Mouse (Mus musculus): ENCODE data around the gene Hacl1.

The Hacl1 gene

DNA sequence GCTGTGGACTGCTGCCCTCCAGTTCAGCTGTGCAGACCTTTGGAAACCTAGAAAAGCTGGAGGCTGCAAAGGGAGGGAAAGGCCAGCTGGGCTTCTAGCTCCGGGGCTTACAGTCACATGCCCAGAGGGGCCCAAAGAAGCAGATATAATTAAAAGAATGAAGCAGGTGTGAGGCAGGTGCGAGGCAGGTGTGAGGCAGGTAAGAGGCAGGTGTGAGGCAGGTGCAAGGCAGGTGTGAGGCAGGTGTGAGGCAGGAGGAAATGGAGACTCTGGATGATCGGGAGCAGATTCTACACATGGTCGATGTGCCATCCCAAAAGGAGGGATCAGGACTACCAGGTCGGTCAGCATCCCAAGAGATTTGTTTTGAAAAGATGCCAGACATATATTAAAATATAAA is 69.7 kb downstream of the Hacl1 start:
- no peak for DNase-seq

DNA sequence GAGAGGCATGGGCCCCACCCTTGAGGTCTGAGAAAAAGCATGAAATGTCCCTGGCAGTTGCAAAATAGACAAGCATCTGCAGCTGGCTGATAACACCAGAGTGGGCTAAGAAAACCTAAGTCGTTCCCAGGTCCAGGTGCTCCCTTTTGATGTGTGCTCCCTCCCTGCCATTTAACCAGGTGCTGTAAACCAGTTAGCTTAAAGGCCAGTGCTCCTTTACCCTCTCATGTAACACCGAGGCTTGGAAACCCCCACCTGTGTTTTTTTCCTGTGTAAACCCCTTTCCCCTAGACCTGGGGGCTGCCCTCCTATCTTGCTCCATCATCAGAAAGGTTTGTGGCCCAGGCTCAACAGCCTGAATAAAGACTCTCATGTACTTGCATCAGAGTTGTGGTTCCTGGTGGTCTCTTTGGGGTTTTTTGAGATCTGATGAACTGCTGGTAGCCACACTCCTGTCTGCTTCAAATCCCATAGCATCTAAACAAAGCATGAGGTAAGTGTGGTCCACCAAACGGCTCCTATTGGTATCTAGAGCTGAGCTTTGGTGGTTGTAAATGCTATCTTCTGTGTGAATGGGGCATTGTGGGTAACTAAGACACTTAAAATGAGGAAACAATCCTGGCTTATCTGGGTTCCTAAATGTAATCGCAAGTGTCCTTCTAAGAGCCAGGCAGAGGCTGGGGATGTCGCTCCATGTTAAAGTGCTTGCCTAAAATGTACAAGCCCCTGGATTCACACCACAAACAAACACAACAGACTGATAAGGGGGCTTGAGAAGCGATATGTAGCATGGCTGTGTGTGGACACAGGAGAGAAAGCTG is 70.7 kb downstream of the Hacl1 start:
- peak; percentile 55 to 82 for DNase-seq

DNA sequence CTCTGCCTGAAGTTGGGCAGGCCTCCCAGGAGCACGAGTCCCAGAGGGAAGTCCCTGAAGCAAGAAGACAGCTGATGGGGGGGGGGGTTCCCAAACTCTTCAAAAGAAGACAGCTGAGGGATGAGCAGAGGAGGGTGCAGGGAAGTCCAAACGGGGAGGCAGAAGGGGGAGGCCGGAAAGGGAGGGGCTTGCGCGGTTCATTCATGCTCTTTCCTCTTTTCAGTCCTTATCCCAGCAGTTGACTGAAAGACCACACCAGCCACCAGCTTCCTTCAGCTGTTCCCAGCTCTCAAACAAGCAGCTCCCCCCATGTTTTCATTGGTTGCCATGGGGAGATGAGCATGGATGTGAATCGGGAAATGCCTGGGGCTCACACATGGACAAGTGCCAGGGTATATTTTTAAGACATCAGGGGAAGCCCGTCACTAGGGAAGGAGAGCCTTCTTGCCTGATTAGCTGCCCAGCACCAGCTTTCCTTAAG is 71.9 kb downstream of the Hacl1 start:
- peak; percentile 66 to 76 for DNase-seq

DNA sequence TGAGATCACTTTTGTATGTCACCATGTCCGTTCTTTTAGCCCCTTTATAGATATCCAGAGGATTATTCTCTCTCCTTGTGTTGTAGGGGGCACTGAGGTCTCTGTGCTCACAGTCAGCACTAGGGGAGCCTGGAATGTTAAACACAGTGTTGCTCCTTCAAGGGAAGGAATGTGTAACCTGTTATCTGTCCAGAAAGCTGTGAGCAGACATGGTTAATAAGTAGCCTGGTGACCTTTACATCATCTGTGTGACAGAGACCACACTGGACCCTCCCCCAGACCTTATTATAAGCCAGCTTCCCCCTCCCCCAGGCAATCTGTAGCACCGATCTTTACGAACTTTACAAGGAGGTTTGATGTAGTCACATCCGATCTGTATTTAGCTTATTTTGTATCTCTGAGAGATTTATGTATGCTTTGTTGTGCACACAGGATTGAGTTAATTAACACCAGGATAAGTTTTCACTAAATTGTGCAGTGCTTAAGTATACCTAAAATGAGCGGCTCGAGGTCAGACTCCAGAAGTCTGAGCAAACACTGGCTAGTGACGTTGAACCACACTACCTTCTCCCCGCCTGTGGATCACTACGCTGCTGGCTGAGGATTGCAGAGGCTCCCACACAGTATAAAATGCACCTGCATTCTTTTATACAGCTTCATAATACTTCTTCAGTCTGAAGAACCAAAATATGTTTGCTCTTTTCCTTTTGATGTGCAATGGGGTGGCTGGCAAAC is 75.4 kb downstream of the Hacl1 start:
- no peak for DNase-seq

DNA sequence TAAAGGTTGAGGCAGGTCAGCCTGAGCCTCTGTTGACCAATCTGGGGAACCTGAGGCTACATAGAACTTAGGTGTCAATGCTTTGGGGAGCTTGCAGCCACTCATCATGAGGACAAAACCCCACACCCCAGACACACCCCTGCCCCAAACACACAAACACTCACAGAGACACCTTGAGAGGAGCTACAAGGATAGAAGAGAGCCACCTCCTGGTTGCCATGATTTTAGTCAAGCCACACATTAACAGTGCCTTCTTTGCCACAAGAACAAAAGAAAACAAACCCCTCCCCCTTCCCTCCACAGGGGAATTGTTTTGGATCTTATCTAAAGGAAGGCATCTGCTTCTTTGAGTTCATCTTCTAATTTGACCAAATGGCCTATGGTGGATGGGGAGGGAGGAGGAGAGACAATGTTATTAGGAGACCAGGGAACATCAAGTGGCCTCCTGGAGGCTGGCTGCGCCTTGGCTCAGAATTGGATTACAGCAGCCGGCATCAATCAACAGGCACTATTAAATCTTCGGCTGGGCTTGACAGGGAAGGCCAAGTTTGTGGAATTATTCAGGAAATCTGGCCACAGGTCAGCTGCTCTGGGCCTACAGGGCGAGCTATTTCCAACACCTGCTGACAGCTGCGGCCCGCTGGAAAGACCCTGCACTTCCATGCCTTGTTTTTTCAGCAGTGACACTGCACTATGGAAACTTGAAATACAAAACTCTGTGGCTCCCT is 76.5 kb downstream of the Hacl1 start:
- no peak for DNase-seq

DNA sequence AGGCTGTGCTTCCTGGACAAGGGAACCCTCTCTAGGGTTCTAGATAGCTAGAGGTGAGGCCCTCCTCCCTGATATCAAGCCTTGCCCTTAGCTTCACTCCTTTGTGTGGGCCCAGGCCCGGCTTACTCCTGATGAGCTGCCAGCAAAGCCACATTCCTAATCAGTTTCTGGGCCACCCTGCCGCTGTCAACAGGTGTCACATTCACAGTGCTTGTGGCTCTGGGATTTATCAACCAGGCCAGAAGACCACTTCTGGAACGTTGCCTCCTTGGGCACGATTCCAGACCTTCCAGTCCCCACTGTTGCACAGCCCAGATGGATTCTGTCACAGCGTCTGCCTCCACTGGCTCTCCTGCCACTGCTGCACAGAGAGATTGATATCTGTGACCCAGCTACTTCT is 80.2 kb downstream of the Hacl1 start:
- DNase-seq: no peak

DNA sequence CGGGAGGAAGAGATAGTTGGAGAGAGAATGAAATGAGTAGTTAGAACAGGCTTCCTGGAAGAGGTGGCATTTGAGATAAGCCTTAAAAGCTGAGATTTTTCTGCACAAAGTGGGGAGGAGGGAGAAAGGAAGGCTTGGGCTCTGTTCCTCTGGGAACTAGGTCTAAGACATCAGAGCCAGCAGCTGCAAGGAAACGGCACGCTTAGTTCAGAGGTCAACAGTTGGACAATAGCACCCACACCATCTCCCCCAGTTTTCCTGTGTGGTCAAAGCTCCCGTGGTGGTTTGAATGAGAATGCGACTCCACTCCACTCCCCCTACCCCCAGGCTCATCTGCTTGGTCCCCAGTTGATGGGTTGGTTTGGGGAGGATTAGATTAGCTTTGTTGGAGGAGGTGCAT is 81.9 kb downstream of the Hacl1 start:
- DNase-seq: no peak

DNA sequence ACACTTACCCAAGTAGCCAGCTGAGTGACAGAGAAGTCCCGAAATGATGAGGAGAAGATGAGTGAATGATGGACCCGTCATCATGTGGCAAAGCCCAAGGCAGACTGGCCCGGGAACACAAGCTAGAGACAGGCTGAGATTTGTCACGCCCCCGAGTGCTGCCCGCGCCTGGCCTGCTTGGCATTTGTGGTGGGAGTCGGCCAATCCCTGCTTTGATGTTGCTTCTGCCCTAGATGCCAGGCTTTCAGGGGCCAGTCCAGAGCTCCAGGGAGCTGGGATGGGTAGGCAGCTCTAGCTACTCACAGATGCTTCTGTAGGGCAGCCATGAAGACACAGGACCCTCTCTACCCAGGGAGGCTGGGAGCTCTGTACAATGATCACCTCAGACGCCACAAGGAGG is 83.3 kb downstream of the Hacl1 start:
- DNase-seq: no peak

DNA sequence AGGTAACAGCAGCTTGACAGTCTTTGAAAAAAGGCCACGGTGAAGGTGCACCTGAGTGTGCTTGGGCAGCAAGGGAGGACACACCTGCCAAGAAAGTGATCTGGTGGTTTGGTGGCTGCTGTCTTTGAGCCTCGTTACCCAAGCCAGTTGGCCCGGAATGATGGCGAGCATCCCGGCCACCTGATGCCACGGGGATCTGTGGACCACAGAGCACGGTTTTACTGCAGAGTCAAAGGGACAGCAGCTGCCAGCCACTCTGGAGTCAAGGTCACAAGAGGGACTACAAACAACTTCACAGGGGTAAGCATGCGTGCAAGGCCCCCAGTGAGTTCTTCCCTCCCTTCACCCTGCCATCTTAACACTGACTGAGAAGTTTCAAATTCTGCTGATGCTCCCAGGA is 83.8 kb downstream of the Hacl1 start:
- DNase-seq: peak in 1 of 2 experiments; percentile 56

DNA sequence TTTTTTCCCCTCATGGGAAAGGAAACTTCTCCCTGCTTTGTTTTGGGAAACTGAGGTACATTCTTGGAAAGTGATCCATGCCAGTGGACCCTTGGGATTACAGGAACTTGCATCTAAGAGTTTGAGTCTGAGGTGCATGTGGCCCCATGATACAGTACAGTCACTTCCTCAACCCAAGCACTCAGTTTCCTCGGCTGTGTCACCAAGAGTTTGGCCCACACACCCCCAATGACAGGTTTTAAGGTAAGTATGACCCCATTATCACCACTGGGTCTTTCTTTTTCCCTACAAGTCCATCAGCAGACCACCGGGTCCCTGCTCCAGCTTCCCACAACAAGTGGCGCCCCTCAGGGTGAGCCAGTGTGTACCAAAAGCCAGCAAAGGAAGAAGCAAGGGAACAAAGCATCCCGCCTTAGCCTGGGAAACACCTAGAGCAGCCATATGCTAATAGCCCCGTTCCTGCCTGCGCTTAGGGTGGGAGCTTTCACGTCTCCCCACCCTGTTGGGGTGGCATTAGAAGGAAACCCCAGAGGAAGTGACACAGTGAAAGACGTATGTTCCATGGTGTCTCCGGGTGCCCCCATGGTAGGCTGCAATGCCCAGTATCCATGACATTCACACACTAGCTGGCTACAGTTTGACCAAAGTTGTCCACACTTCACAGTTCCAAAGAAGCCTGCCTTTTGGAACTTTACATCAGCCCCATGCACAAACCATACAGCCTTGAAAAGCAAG is 84.4 kb downstream of the Hacl1 start:
- no peak for DNase-seq

DNA sequence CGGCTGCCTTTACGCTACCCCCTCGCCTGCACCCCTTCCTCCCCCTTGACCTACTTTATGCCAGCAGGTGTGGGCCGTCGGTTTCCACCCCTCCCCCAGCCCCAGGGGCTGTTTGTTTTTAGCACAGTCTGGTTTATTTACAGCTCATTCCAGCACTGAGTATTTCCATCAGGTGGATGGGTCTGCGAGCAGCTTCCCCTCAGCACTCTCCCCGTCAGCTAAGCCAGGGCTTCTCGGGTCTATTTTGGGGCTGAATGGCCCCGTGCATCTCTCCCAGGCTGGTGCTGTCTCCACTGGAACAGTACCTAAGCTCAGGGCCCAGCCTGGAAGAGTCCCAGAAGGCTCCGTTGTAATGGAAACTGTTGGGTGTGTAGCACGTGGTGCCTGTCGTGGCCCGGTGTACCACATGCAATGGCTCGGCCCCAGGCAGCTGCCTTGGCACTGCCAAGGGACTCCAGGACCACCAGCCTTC is 85.1 kb downstream of the Hacl1 start:
- peak; percentile 91 to 95 for DNase-seq

DNA sequence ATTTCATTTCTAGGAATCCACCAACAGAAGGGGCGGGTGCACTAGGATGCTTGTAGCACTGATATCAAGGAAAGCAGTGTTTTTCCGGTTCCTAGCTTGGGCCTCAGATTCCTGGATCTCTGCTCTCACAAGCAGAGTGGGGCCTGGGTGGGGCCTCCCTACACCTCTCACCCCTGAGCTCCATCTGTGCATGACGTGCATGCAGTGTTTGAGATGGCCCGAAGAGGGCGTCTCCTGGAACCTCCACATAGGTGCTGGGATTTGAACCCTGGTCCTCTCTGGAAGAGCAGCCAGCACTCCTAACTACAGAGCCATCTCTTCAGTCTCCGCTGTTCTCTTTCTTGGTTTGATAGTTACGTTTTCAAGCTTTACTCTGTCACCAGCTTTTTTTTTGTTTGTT is 86.1 kb downstream of the Hacl1 start:
- peak; percentile 53 to 70 for DNase-seq

Data from thymus, adult 18-20 months (tissue).